In the genomic region with DNA sequence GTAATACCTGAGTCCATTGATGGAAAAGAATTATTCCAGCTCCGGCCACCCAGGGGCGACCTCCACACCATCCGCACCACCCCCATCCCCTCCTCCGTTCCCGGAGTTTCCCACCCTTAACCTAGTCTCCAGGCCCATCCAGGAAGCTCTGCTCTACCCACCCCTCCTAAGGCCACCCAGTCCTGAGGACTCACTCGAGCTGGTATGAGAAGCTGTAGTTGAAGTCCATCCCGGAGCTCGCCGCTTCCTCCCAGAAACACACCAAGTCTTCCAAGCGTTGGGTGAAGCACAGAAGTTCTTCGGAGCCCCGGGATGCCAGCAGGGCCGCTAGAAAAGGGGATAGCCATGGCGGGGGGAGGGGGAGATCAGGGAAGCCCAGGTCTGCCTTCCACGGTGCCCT, we compare ENCODE assay signal across 8 mouse cellular contexts. TPM values are rescaled to one million over a fixed set of nuclear protein-coding genes. Genes with fewer than 3 reads are reported as not detected.
DNase-seq lines count a peak whose midpoint lies in the region; ATAC-seq and TF ChIP-seq lines count a peak whose summit lies in the region.

No protein-coding gene starts in this region.

- 0% methylated on average over 15 of the region's 15 CpGs for WGBS in embryonic facial prominence, embryonic 11.5 days
- 0% methylated on average over 15 of the region's 15 CpGs for WGBS in hindbrain, embryonic 16.5 days
- WGBS in midbrain, embryonic 16.5 days: 2% methylated on average over 14 of the region's 15 CpGs

- peak overlapping the region; percentile 26 for H3K9ac ChIP-seq in embryonic facial prominence, embryonic 11.5 days (replicated peaks; ENCODE audit: low read length)
- peak overlapping the region; percentile 41 for H3K9ac ChIP-seq in hindbrain, embryonic 16.5 days (ENCODE audit: low read depth, low read length)
- H3K9ac ChIP-seq in midbrain, embryonic 16.5 days (ENCODE audit: low read depth, low read length): no peak overlapping the region

- no peaks in the 10 kb centered on the region for H3K9me3 ChIP-seq in embryonic facial prominence, embryonic 11.5 days (replicated peaks; ENCODE audit: control insufficient read depth, low read length)
- H3K9me3 ChIP-seq in hindbrain, embryonic 16.5 days (ENCODE audit: control insufficient read depth, low read length): no peaks in the 10 kb centered on the region
- no peaks in the 10 kb centered on the region for H3K9me3 ChIP-seq in midbrain, embryonic 16.5 days (replicated peaks; ENCODE audit: control insufficient read depth, low read length, poor library complexity, severe bottlenecking)

- H3K4me3 ChIP-seq in layer of hippocampus, adult 2 months: peak overlapping the region; percentile 61
- H3K4me3 ChIP-seq in embryonic facial prominence, embryonic 11.5 days (ENCODE audit: low read depth, low read length): peak overlapping the region; percentile 32
- peak overlapping the region; percentile 41 for H3K4me3 ChIP-seq in hindbrain, embryonic 16.5 days (ENCODE audit: low read length)
- peak overlapping the region; percentile 39 for H3K4me3 ChIP-seq in midbrain, embryonic 16.5 days (ENCODE audit: low read depth, low read length)

- peak; percentile 49; the same call in 1 of the 2 replicates for ATAC-seq in embryonic facial prominence, embryonic 11.5 days (replicated peaks; ENCODE audit: insufficient number of reproducible peaks, low FRiP score, low TSS enrichment, low read depth)
- no peak for ATAC-seq in hindbrain, embryonic 16.5 days
- ATAC-seq in midbrain, embryonic 16.5 days: peak; percentile 23; the same call in 1 of the 2 replicates

- intact Hi-C loops in gastrocnemius, postnatal 14 days (cut with DNase I; ENCODE audit: low total_unique reads): no loop called here

- H3K36me3 ChIP-seq in embryonic facial prominence, embryonic 11.5 days (replicated peaks; ENCODE audit: control insufficient read depth, insufficient read depth, low read depth, low read length): no peaks in the 10 kb centered on the region
- no peaks in the 10 kb centered on the region for H3K36me3 ChIP-seq in hindbrain, embryonic 16.5 days (ENCODE audit: control insufficient read depth, insufficient read depth, low read length)
- H3K36me3 ChIP-seq in midbrain, embryonic 16.5 days (ENCODE audit: control insufficient read depth, insufficient read depth, low read length): no peaks in the 10 kb centered on the region

- 0 out of 2 replicates have a peak, but pooled peaks cover 2% of the 10 kb centered on the region for H3K4me1 ChIP-seq in embryonic facial prominence, embryonic 11.5 days (ENCODE audit: control insufficient read depth, insufficient read depth, low read length)
- H3K4me1 ChIP-seq in hindbrain, embryonic 16.5 days (ENCODE audit: control insufficient read depth, insufficient read depth, low read depth, low read length): peaks cover 15% of the 10 kb centered on the region
- H3K4me1 ChIP-seq in midbrain, embryonic 16.5 days (ENCODE audit: control insufficient read depth, insufficient read depth, low read length): peaks cover 17% of the 10 kb centered on the region

- no peak for DNase-seq in layer of hippocampus, adult 2 months (ENCODE audit: low spot score in 2 of 2)
- DNase-seq in layer of hippocampus, postnatal 25 days (ENCODE audit: extremely low spot score in 1 of 2, low spot score in 1 of 2): no peak
- peak; percentile 15 for DNase-seq in embryonic facial prominence, embryonic 11.5 days (ENCODE audit: low spot score)
- DNase-seq in gastrocnemius, postnatal 25 days: no peak
- DNase-seq in gastrocnemius, postnatal 14 days: no peak
- no peak for DNase-seq in testis, postnatal 10 days (ENCODE audit: low spot score)

- H3K4me2 ChIP-seq in embryonic facial prominence, embryonic 11.5 days (ENCODE audit: low read depth, low read length): peak overlapping the region; percentile 53
- peak overlapping the region; percentile 59 for H3K4me2 ChIP-seq in hindbrain, embryonic 16.5 days (ENCODE audit: low read length)
- H3K4me2 ChIP-seq in midbrain, embryonic 16.5 days (ENCODE audit: low read length): peak overlapping the region; percentile 77

- no peak for TF ChIP-seq CTCF in layer of hippocampus, adult 2 months (conservative IDR thresholded peaks at IDR 0.05)

- H3K27ac ChIP-seq in layer of hippocampus, adult 2 months: peak overlapping the region; percentile 80
- no peak overlapping the region for H3K27ac ChIP-seq in embryonic facial prominence, embryonic 11.5 days (replicated peaks; ENCODE audit: low read depth, low read length)
- H3K27ac ChIP-seq in hindbrain, embryonic 16.5 days (ENCODE audit: low read depth, low read length): no peak overlapping the region
- H3K27ac ChIP-seq in midbrain, embryonic 16.5 days (ENCODE audit: low read length): no peak overlapping the region

- H3K27me3 ChIP-seq in embryonic facial prominence, embryonic 11.5 days (ENCODE audit: control insufficient read depth, insufficient read depth, low read length): peaks cover 33% of the 10 kb centered on the region
- peaks cover 35% of the 10 kb centered on the region for H3K27me3 ChIP-seq in hindbrain, embryonic 16.5 days (replicated peaks; ENCODE audit: control insufficient read depth, insufficient read depth, low read length)
- H3K27me3 ChIP-seq in midbrain, embryonic 16.5 days (ENCODE audit: control insufficient read depth, insufficient read depth, low read depth, low read length): peaks cover 49% of the 10 kb centered on the region

RNA-seq across cellular contexts. Expression of a gene that starts 1.3 kb away (rescaled TPM):
- total RNA-seq in layer of hippocampus, adult 2 months (2021): 1 to 10 TPM; 7.8 to 9.1 TPM
- 1 to 10 TPM; 7.3 to 9.5 TPM for total RNA-seq in layer of hippocampus, postnatal 25 days (2021)
- polyA plus RNA-seq in embryonic facial prominence, embryonic 11.5 days (2014; fragmentation: Nextera tagmentation; extraction: Ambion mirVana): 3.8 and 6.4 TPM in 2 replicates
- polyA plus RNA-seq in hindbrain, embryonic 16.5 days (2015; fragmentation: Nextera tagmentation; extraction: Ambion mirVana): 1.2 and 1.4 TPM in 2 replicates
- polyA plus RNA-seq in midbrain, embryonic 16.5 days (2015; fragmentation: Nextera tagmentation; extraction: Ambion mirVana): 1.2 and 1.4 TPM in 2 replicates
- under 1 TPM; 0.20 to 0.59 TPM for total RNA-seq in gastrocnemius, postnatal 25 days (2021)
- total RNA-seq in gastrocnemius, postnatal 14 days (2021): 1 to 10 TPM; 1.3 to 2.2 TPM

RNA-seq across cellular contexts. Expression of a gene that starts 6.5 kb away (rescaled TPM):
- 10 to 100 TPM; 14.8 to 15.9 TPM for total RNA-seq in layer of hippocampus, adult 2 months (2021)
- total RNA-seq in layer of hippocampus, postnatal 25 days (2021): 10 to 100 TPM; 14.7 to 16.0 TPM
- polyA plus RNA-seq in embryonic facial prominence, embryonic 11.5 days (2014; fragmentation: Nextera tagmentation; extraction: Ambion mirVana): 17.2 and 17.4 TPM in 2 replicates
- 8.1 and 8.7 TPM in 2 replicates for polyA plus RNA-seq in hindbrain, embryonic 16.5 days (2015; fragmentation: Nextera tagmentation; extraction: Ambion mirVana)
- polyA plus RNA-seq in midbrain, embryonic 16.5 days (2015; fragmentation: Nextera tagmentation; extraction: Ambion mirVana): 9.5 and 10.5 TPM in 2 replicates
- 1 to 10 TPM; 1.6 to 2.7 TPM for total RNA-seq in gastrocnemius, postnatal 25 days (2021)
- total RNA-seq in gastrocnemius, postnatal 14 days (2021): 1 to 10 TPM; 2.7 to 3.6 TPM

RNA-seq across cellular contexts. Expression of a gene that starts 25.2 kb away (rescaled TPM):
- 100 to 1,000 TPM; 297 to 300 TPM for total RNA-seq in layer of hippocampus, adult 2 months (2021)
- 100 to 1,000 TPM; 334 to 345 TPM for total RNA-seq in layer of hippocampus, postnatal 25 days (2021)
- polyA plus RNA-seq in embryonic facial prominence, embryonic 11.5 days (2014; fragmentation: Nextera tagmentation; extraction: Ambion mirVana): 6.9 and 9.5 TPM in 2 replicates
- polyA plus RNA-seq in hindbrain, embryonic 16.5 days (2015; fragmentation: Nextera tagmentation; extraction: Ambion mirVana): 106 and 115 TPM in 2 replicates
- 112 and 115 TPM in 2 replicates for polyA plus RNA-seq in midbrain, embryonic 16.5 days (2015; fragmentation: Nextera tagmentation; extraction: Ambion mirVana)
- under 1 TPM; 0.56 to 0.83 TPM for total RNA-seq in gastrocnemius, postnatal 25 days (2021)
- 1 to 10 TPM; 1.4 TPM for total RNA-seq in gastrocnemius, postnatal 14 days (2021)

RNA-seq across cellular contexts. Expression of a gene that starts 27.2 kb away (rescaled TPM):
- total RNA-seq in layer of hippocampus, adult 2 months (2021): 1 to 10 TPM; 2.9 to 3.8 TPM
- 1 to 10 TPM; 1.5 to 1.9 TPM for total RNA-seq in layer of hippocampus, postnatal 25 days (2021)
- polyA plus RNA-seq in embryonic facial prominence, embryonic 11.5 days (2014; fragmentation: Nextera tagmentation; extraction: Ambion mirVana): 1.0 and 1.3 TPM in 2 replicates
- 2.0 and 2.1 TPM in 2 replicates for polyA plus RNA-seq in hindbrain, embryonic 16.5 days (2015; fragmentation: Nextera tagmentation; extraction: Ambion mirVana)
- 0.88 and 1.5 TPM in 2 replicates for polyA plus RNA-seq in midbrain, embryonic 16.5 days (2015; fragmentation: Nextera tagmentation; extraction: Ambion mirVana)
- total RNA-seq in gastrocnemius, postnatal 25 days (2021): under 1 TPM; 0.33 to 0.83 TPM
- total RNA-seq in gastrocnemius, postnatal 14 days (2021): under 1 TPM; 0.18 to 0.21 TPM

RNA-seq across cellular contexts. Expression of a gene that starts 34.7 kb away (rescaled TPM):
- total RNA-seq in layer of hippocampus, adult 2 months (2021): 10 to 100 TPM; 44.4 to 45.9 TPM
- 10 to 100 TPM; 40.2 to 45.0 TPM for total RNA-seq in layer of hippocampus, postnatal 25 days (2021)
- polyA plus RNA-seq in embryonic facial prominence, embryonic 11.5 days (2014; fragmentation: Nextera tagmentation; extraction: Ambion mirVana): 28.5 and 33.8 TPM in 2 replicates
- 56.5 and 61.0 TPM in 2 replicates for polyA plus RNA-seq in hindbrain, embryonic 16.5 days (2015; fragmentation: Nextera tagmentation; extraction: Ambion mirVana)
- polyA plus RNA-seq in midbrain, embryonic 16.5 days (2015; fragmentation: Nextera tagmentation; extraction: Ambion mirVana): 45.5 and 47.2 TPM in 2 replicates
- 10 to 100 TPM in 1 of 2 experiments, 1 to 10 TPM in 1; 8.6 to 14.6 TPM for total RNA-seq in gastrocnemius, postnatal 25 days (2021)
- 10 to 100 TPM; 13.7 to 14.2 TPM for total RNA-seq in gastrocnemius, postnatal 14 days (2021)

Comparison
In these comparisons a context has a peak if more than half of its experiments do, and no peak if none do; other contexts are left out.
1. RNA of a gene that starts 25.2 kb away (total RNA-seq): 334 to 345 TPM in layer of hippocampus, postnatal 25 days and 297 to 300 TPM in layer of hippocampus, adult 2 months; 1.4 TPM in gastrocnemius, postnatal 14 days and 0.56 to 0.83 TPM in gastrocnemius, postnatal 25 days; every median in the first group is over 100 times any median in the second.
2. Peak in every context shown above with its lines, with median percentiles within 50 percentile points of each other: H3K4me3 ChIP-seq and H3K4me2 ChIP-seq.